Mouse (Mus musculus) CH12.LX (cell line): ENCODE measurements around the gene Taf8. TPM values are rescaled to one million over a fixed set of nuclear protein-coding genes. Genes with fewer than 3 reads are reported as not detected.

Experiments
- DNase-seq: peaks from one replicate; pipeline ENCODE4 v3.0.0-alpha.2; 2013; ENCODE audit errors: extremely low read depth
- H3K27ac ChIP-seq: 2 replicates; pipeline ENCODE4 v1.5.1; 2012; ENCODE audit warnings: low read depth, mild to moderate bottlenecking, control low read depth, moderate library complexity; ENCODE audit not compliant: insufficient read depth
- H3K27me3 ChIP-seq: replicated peaks from 2 replicates; pipeline ENCODE3; 2012; ENCODE audit warnings: inconsistent platforms
- H3K36me3 ChIP-seq, 2 experiments: replicated peaks in 1 of 2; 2 replicates each; pipeline versions ENCODE3 to v1.6.1; 2012; ENCODE audit warnings: inconsistent platforms in 1 of 2, low read length in 1 of 2, mild to moderate bottlenecking in 1 of 2, mixed read lengths in 1 of 2, moderate library complexity in 1 of 2; ENCODE audit not compliant: control insufficient read depth in 1 of 2, insufficient read depth in 1 of 2
- H3K4me1 ChIP-seq, 2 experiments: 2 replicates each; pipeline ENCODE4 v1.6.1; 2012; ENCODE audit warnings: inconsistent platforms in 1 of 2, moderate library complexity in 1 of 2; ENCODE audit not compliant: insufficient read depth in 2 of 2, control insufficient read depth in 1 of 2
- H3K4me2 ChIP-seq: 2 replicates; pipeline ENCODE4 v1.6.1; 2012; ENCODE audit warnings: low read depth, mild to moderate bottlenecking, control low read depth; ENCODE audit not compliant: poor library complexity, insufficient read depth, severe bottlenecking
- H3K4me3 ChIP-seq, 3 experiments: fragments of 150-350 bp in 1 of 3; sonication (generic) in 1 of 3; replicated peaks in 1 of 3; 2 replicates each; pipeline versions ENCODE3 to v1.5.1; 2011 to 2012; ENCODE audit warnings: low read depth in 2 of 3, low read length in 2 of 3, mild to moderate bottlenecking in 2 of 3, moderate library complexity in 2 of 3, control low read depth in 1 of 3, improper control_type of control experiment in 1 of 3, inconsistent platforms in 1 of 3, mixed read lengths in 1 of 3; ENCODE audit not compliant: poor library complexity in 1 of 3
- H3K79me2 ChIP-seq: replicated peaks from 2 replicates; pipeline ENCODE4 v1.6.1; 2012; ENCODE audit warnings: mild to moderate bottlenecking, moderate library complexity; ENCODE audit not compliant: control insufficient read depth, poor library complexity, insufficient read depth, severe bottlenecking; ENCODE audit errors: extremely low read depth
- H3K9ac ChIP-seq: 2 replicates; pipeline ENCODE4 v1.6.1; 2012; ENCODE audit warnings: low read depth, mild to moderate bottlenecking, control low read depth, moderate library complexity; ENCODE audit not compliant: insufficient read depth
- H3K9me3 ChIP-seq: replicated peaks from 2 replicates; pipeline ENCODE3; 2012; ENCODE audit warnings: low read length, inconsistent platforms, mixed read lengths
- BHLHE40 ChIP-seq: IDR thresholded peaks from 2 replicates; pipeline ENCODE4 v1.6.1; 2011; ENCODE audit warnings: mild to moderate bottlenecking, low read depth, low read length, improper control_type of control experiment
- CHD2 ChIP-seq: IDR thresholded peaks from 2 replicates; pipeline ENCODE4 v1.6.1; 2011; ENCODE audit warnings: low read length, improper control_type of control experiment
- E2F4 ChIP-seq: IDR thresholded peaks from 2 replicates; pipeline ENCODE4 v1.6.1; 2011; ENCODE audit warnings: low read depth, low read length, improper control_type of control experiment; ENCODE audit not compliant: insufficient replicate concordance
- ELF1 ChIP-seq: IDR thresholded peaks from 2 replicates; pipeline ENCODE4 v1.6.1; 2014; ENCODE audit warnings: low read depth, mild to moderate bottlenecking, inconsistent platforms, low read length, improper control_type of control experiment
- EP300 ChIP-seq: IDR thresholded peaks from 2 replicates; pipeline ENCODE4 v1.6.1; 2011; ENCODE audit warnings: low read length, improper control_type of control experiment
- ETS1 ChIP-seq: conservative IDR thresholded peaks from 2 replicates; pipeline ENCODE4 v1.6.1; 2012; ENCODE audit warnings: low read depth, mild to moderate bottlenecking, inconsistent platforms, low read length, improper control_type of control experiment, moderate library complexity
- IRF4 ChIP-seq: IDR thresholded peaks from 2 replicates; pipeline ENCODE4 v1.6.1; 2014; ENCODE audit warnings: low read depth, mild to moderate bottlenecking, inconsistent platforms, low read length, improper control_type of control experiment
- JUN ChIP-seq: IDR thresholded peaks from 2 replicates; pipeline ENCODE4 v1.6.1; 2011; ENCODE audit warnings: low read depth, mild to moderate bottlenecking, low read length, improper control_type of control experiment, moderate library complexity; ENCODE audit not compliant: insufficient read depth
- MAX ChIP-seq: IDR thresholded peaks from 2 replicates; pipeline ENCODE4 v1.6.1; 2011; ENCODE audit warnings: low read length, improper control_type of control experiment
- MEF2A ChIP-seq: IDR thresholded peaks from 2 replicates; pipeline ENCODE4 v1.6.1; 2014; ENCODE audit warnings: low read depth, mild to moderate bottlenecking, inconsistent platforms, low read length, improper control_type of control experiment, borderline replicate concordance
- POLR2A ChIP-seq: IDR thresholded peaks from 2 replicates; pipeline ENCODE4 v1.6.1; 2011; ENCODE audit warnings: low read depth, mild to moderate bottlenecking, improper control_type of control experiment, low read length
- RAD21 ChIP-seq: IDR thresholded peaks from 2 replicates; pipeline ENCODE4 v1.6.1; 2011; ENCODE audit warnings: low read depth, mild to moderate bottlenecking, low read length, improper control_type of control experiment, moderate library complexity
- RCOR1 ChIP-seq: conservative IDR thresholded peaks from 2 replicates; pipeline ENCODE4 v1.6.1; 2012; ENCODE audit warnings: low read depth, mild to moderate bottlenecking, inconsistent platforms, low read length, improper control_type of control experiment
- SMC3 ChIP-seq: IDR thresholded peaks from 2 replicates; pipeline ENCODE4 v1.6.1; 2011; ENCODE audit warnings: low read depth, low read length, improper control_type of control experiment
- TCF12 ChIP-seq: IDR thresholded peaks from 2 replicates; pipeline ENCODE4 v1.6.1; 2014; ENCODE audit warnings: low read depth, mild to moderate bottlenecking, inconsistent platforms, low read length, improper control_type of control experiment
- USF1 ChIP-seq: IDR thresholded peaks from 2 replicates; pipeline ENCODE4 v1.6.1; 2014; ENCODE audit warnings: low read depth, mild to moderate bottlenecking, inconsistent platforms, low read length, improper control_type of control experiment
- ZMIZ1 ChIP-seq: IDR thresholded peaks from 2 replicates; pipeline ENCODE4 v1.6.1; 2012; ENCODE audit warnings: low read depth, mild to moderate bottlenecking, inconsistent platforms, low read length, improper control_type of control experiment
- dilution Hi-C: fragments of 300-500 bp; cut with MboI; formaldehyde crosslinking; loops from 2 replicates; pipeline ENCODE4 v1.14.3; 2020; ENCODE audit warnings: low sequenced_read_pairs; ENCODE audit not compliant: extremely low pct_unique_long_range_greater_than_20kb, extremely low pct_ligation_motif_present
- in situ Hi-C: fragments of 300-500 bp; cut with MboI; formaldehyde crosslinking; loops from 3 replicates; pipeline ENCODE4 v1.14.3; 2019; ENCODE audit warnings: low sequenced_read_pairs, low pct_ligation_motif_present, low pct_unique_long_range_greater_than_20kb, mixed read lengths
- polyA plus RNA-seq: library from polyadenylated mRNA; unstranded; fragments of >175 nt; gene quantifications from 2 replicates; pipeline ENCODE4 v1.2.1, GENCODE M21; 2012; ENCODE audit warnings: low read depth; ENCODE audit not compliant: insufficient read length
- total RNA-seq, 2 experiments: library from RNA; depleted of rRNA; stranded (reverse); fragments of 300-350 nt in 1 of 2; fragments of >200 nt in 1 of 2; gene quantifications; 2 replicates each; pipeline ENCODE4 v1.2.3; 2012 to 2014

The Taf8 gene
- total and polyA plus RNA-seq, 3 experiments: 16.9 to 18.0 (median 17.0) TPM

GRCm38 (mm10) chr17:47449432-47449831 is 52.7 kb downstream of the Taf8 start:
- H3K9me3 ChIP-seq: no peaks in the 10 kb centered on the region
- in situ Hi-C loops (no loop called here), dilution Hi-C loops (no loop called here)
- H3K27me3 ChIP-seq: no peaks in the 10 kb centered on the region
- peak overlapping the region; percentile 53 for H3K4me2 ChIP-seq
- peaks cover 21 to 58% of the 10 kb centered on the region in 2 experiments for H3K4me1 ChIP-seq
- H3K36me3 ChIP-seq: peaks cover 0 to 2% of the 10 kb centered on the region in 2 experiments
- no peak for DNase-seq
- H3K79me2 ChIP-seq: no peaks in the 10 kb centered on the region
- no peak overlapping the region for H3K4me3 ChIP-seq
- TF ChIP-seq ETS1 (no peak), ZMIZ1 (no peak), TCF12 (peak; percentile 40; the same call in 1 of the 2 replicates), EP300 (peak; percentile 33), JUN (peak; percentile 15; the same call in 1 of the 2 replicates)
- H3K9ac ChIP-seq: no peak overlapping the region
- peak overlapping the region; percentile 47 for H3K27ac ChIP-seq

DNA sequence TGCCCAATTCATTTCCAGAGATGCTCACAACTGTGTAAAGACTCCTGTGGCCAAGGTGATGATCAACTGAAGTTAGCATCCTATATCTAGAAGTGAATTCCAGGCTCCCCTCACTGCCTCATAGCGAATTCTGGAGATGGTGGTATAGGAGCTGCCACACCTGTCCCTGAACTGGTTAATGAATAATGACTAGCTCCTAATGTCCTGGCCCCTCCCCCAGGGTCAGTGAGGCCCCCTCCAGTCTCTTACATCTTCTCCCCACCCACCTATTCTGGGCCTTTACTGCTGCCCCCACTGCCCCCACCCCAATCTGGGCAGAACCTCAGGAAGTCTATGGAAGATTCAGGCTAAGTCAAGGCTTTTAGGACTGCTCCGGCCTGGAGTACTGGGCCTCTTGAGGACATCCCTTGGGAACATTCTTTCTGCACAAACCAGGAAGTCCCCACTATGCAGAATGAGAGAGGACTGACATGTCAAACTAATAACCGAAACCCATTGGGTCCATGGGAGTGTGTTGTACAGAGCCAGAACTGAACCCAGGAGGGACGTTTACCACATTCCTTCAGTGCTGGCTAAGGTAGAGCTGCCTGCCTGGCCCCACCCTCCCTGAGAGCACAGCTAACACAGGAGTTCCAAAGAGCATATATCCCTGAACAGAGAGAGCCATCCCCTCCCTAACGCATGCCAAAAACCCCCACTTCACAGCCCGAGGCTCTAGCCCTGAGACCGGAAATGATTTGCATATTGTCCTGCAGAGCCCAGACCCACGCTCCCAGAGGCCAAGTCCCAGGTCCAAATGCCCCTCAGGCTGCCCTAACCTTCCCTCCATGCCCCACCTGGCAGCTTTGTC is 53.3 kb downstream of the Taf8 start:
- no peak overlapping the region for H3K9ac ChIP-seq
- H3K36me3 ChIP-seq: peaks cover 0 to 2% of the 10 kb centered on the region in 2 experiments
- in situ Hi-C loops (no loop called here), dilution Hi-C loops (no loop called here)
- DNase-seq: peak; percentile 27
- peak overlapping the region; percentile 53 for H3K4me2 ChIP-seq
- H3K4me1 ChIP-seq: peaks cover 21 to 60% of the 10 kb centered on the region in 2 experiments
- H3K9me3 ChIP-seq: no peaks in the 10 kb centered on the region
- no peak overlapping the region for H3K4me3 ChIP-seq
- TF ChIP-seq POLR2A (no peak), USF1 (no peak), IRF4 (peak; percentile 36; the same call in 1 of the 2 replicates), SMC3 (no peak), ETS1 (peak; percentile 22; the same call in 1 of the 2 replicates), ELF1 (peak; percentile 79)
- no peaks in the 10 kb centered on the region for H3K79me2 ChIP-seq
- peak overlapping the region; percentile 47; the same call in 1 of the 2 replicates for H3K27ac ChIP-seq
- no peaks in the 10 kb centered on the region for H3K27me3 ChIP-seq

GRCm38 (mm10) chr17:47446561-47446960 is 55.5 kb downstream of the Taf8 start:
- Histone ChIP-seq H3K9me3 (no peaks in the 10 kb centered on the region), H3K27ac (no peak overlapping the region), H3K79me2 (no peaks in the 10 kb centered on the region), H3K4me2 (no peak overlapping the region), H3K36me3 (no peaks in the 10 kb centered on the region), H3K9ac (no peak overlapping the region), H3K4me3 (no peak overlapping the region), H3K4me1 (peaks cover 21 to 54% of the 10 kb centered on the region in 2 experiments), H3K27me3 (no peaks in the 10 kb centered on the region)
- dilution Hi-C loops (no loop called here), in situ Hi-C loops (no loop called here)
- TF ChIP-seq E2F4 (no peak), RCOR1 (no peak), MEF2A (no peak), EP300 (no peak), CHD2 (no peak), BHLHE40 (no peak), RAD21 (no peak), MAX (no peak)
- DNase-seq: no peak
